Mouse (Mus musculus) embryonic facial prominence, embryonic 14.5 days (tissue): ENCODE data around the gene Sez6l2. TPM values are rescaled to one million over a fixed set of nuclear protein-coding genes. Genes with fewer than 3 reads are reported as not detected.

Experiments
- ATAC-seq: fragments of 200-750 bp; cut with Nextera tagmentation; 2 replicates; pipeline ENCODE4 v1.8.0; 2017; ENCODE audit warnings: low read depth, moderate number of reproducible peaks, moderate TSS enrichment
- DNase-seq: peaks from one replicate; pipeline ENCODE4 v3.0.0-alpha.2; 2015; ENCODE audit warnings: low spot score
- H3K27ac ChIP-seq: fragments of 300-500 bp; sonication (generic); replicated peaks from 2 replicates; pipeline ENCODE4 v1.5.1; 2014; ENCODE audit warnings: low read depth, mild to moderate bottlenecking, low read length, moderate library complexity
- H3K27me3 ChIP-seq: fragments of 300-500 bp; sonication (generic); replicated peaks from 2 replicates; pipeline ENCODE4 v1.6.1; 2014; ENCODE audit warnings: low read length; ENCODE audit not compliant: control insufficient read depth, insufficient read depth
- H3K36me3 ChIP-seq: fragments of 300-500 bp; sonication (generic); 2 replicates; pipeline ENCODE4 v1.6.1; 2014; ENCODE audit warnings: low read length, mixed read lengths; ENCODE audit not compliant: control insufficient read depth, insufficient read depth
- H3K4me1 ChIP-seq: fragments of 300-500 bp; sonication (generic); 2 replicates; pipeline ENCODE4 v1.6.1; 2014; ENCODE audit warnings: antibody characterized with exemption, low read length; ENCODE audit not compliant: control insufficient read depth, insufficient read depth
- H3K4me2 ChIP-seq: fragments of 300-500 bp; sonication (generic); 2 replicates; pipeline ENCODE4 v1.6.1; 2014; ENCODE audit warnings: low read depth, mild to moderate bottlenecking, low read length, moderate library complexity, mixed read lengths
- H3K4me3 ChIP-seq: fragments of 300-500 bp; sonication (generic); 2 replicates; pipeline ENCODE4 v1.5.1; 2014; ENCODE audit warnings: low read depth, mild to moderate bottlenecking, low read length
- H3K9ac ChIP-seq: fragments of 300-500 bp; sonication (generic); 2 replicates; pipeline ENCODE4 v1.6.1; 2014; ENCODE audit warnings: low read depth, mild to moderate bottlenecking, low read length, moderate library complexity, mixed read lengths
- H3K9me3 ChIP-seq: fragments of 300-500 bp; sonication (generic); 2 replicates; pipeline ENCODE4 v1.6.1; 2016; ENCODE audit warnings: low read length; ENCODE audit not compliant: control insufficient read depth
- WGBS: fragments of 180-500 bp; shearing (Covaris S2); extraction: QIAGEN DNeasy Blood & Tissue Kit; methylation state at CpG from one replicate; pipeline ENCODE4 v1.1.7; 2014; 5-methylcytosine and 5-hydroxymethylcytosine counted together
- polyA plus RNA-seq: library from polyadenylated mRNA; unstranded; fragments of >200 nt; fragmentation: Nextera tagmentation; extraction: Ambion mirVana; gene quantifications from 2 replicates; pipeline ENCODE4 v1.2.1, GENCODE M21; 2014

The Sez6l2 gene
- polyA plus RNA-seq, 1 experiment from 2014 or later, result 2.1 TPM

GRCm38 (mm10) chr7:126926299-126926698 is 24.1 kb upstream of the Sez6l2 start:
- peaks cover 9% of the 10 kb centered on the region for H3K36me3 ChIP-seq
- ATAC-seq (no peak), DNase-seq (no peak)
- no peak overlapping the region for H3K4me2 ChIP-seq
- H3K9ac ChIP-seq, result no peak overlapping the region
- H3K27ac ChIP-seq, result no peak overlapping the region
- H3K27me3 ChIP-seq, result no peaks in the 10 kb centered on the region
- no peak overlapping the region for H3K4me3 ChIP-seq
- 26% methylated on average over 3 of the region's 3 CpGs for WGBS
- H3K9me3 ChIP-seq, result no peaks in the 10 kb centered on the region
- peaks cover 14% of the 10 kb centered on the region for H3K4me1 ChIP-seq

GRCm38 (mm10) chr7:126928384-126929037 is 21.9 kb upstream of the Sez6l2 start, which contains the start of gene Kctd13:
Gene Kctd13 (plus strand): TSS chr7:126928879.
- Histone ChIP-seq H3K4me1 (peaks cover 10% of the 10 kb centered on the region), H3K9me3 (no peaks in the 10 kb centered on the region), H3K4me2 (peak within 1 kb of the TSS; percentile 91), H3K4me3 (peak within 1 kb of the TSS; percentile 63), H3K27me3 (no peaks in the 10 kb centered on the region), H3K9ac (peak within 1 kb of the TSS; percentile 74), H3K27ac (no peak within 1 kb of the TSS; the same call in 1 of the 2 replicates), H3K36me3 (peaks cover 24% of the 10 kb centered on the region)
- peak; percentile 97 for ATAC-seq
- DNase-seq, result peak; percentile 94
- 3% methylated on average over 50 of the region's 56 CpGs for WGBS

- Histone ChIP-seq H3K4me2 (peak overlapping the region; percentile 91), H3K4me1 (peaks cover 10% of the 10 kb centered on the region), H3K36me3 (peaks cover 24% of the 10 kb centered on the region), H3K9ac (peak overlapping the region; percentile 74), H3K9me3 (no peaks in the 10 kb centered on the region), H3K27me3 (no peaks in the 10 kb centered on the region), H3K27ac (no peak overlapping the region; the same call in 1 of the 2 replicates), H3K4me3 (peak overlapping the region; percentile 63)
- ATAC-seq, result peak; percentile 69
- 0% methylated on average over 9 of the region's 27 CpGs for WGBS
- DNase-seq, result no peak
Measured at GRCm38 (mm10) chr7:126929046-126929445, 21.3 kb upstream of the Sez6l2 start.

GRCm38 (mm10) chr7:126932652-126933051 is 17.7 kb upstream of the Sez6l2 start:
- H3K4me1 ChIP-seq, result peaks cover 10% of the 10 kb centered on the region
- WGBS, result 82% methylated on average over 2 of the region's 2 CpGs

GRCm38 (mm10) chr7:126941171-126941570 is 9.2 kb upstream of the Sez6l2 start:
- no peak for DNase-seq
- Histone ChIP-seq H3K36me3 (peaks cover 41% of the 10 kb centered on the region), H3K27me3 (no peaks in the 10 kb centered on the region), H3K4me1 (no peaks in the 10 kb centered on the region), H3K4me3 (no peak overlapping the region), H3K27ac (no peak overlapping the region), H3K9ac (no peak overlapping the region), H3K4me2 (no peak overlapping the region), H3K9me3 (no peaks in the 10 kb centered on the region)
- 50% methylated on average over 6 of the region's 6 CpGs for WGBS
- ATAC-seq, result no peak

More at GRCm38 (mm10) chr7:126932652-126933051, 17.7 kb upstream of the Sez6l2 start:
- no peak overlapping the region for H3K4me3 ChIP-seq
- ATAC-seq (no peak), DNase-seq (no peak)
- H3K9me3 ChIP-seq, result no peaks in the 10 kb centered on the region
- H3K9ac ChIP-seq, result no peak overlapping the region
- H3K27me3 ChIP-seq, result no peaks in the 10 kb centered on the region
- H3K27ac ChIP-seq, result no peak overlapping the region
- H3K4me2 ChIP-seq, result no peak overlapping the region
- peaks cover 47% of the 10 kb centered on the region for H3K36me3 ChIP-seq

GRCm38 (mm10) chr7:126941801-126942200 is 8.6 kb upstream of the Sez6l2 start:
- Histone ChIP-seq H3K9ac (no peak overlapping the region), H3K4me2 (no peak overlapping the region), H3K27ac (no peak overlapping the region), H3K9me3 (no peaks in the 10 kb centered on the region), H3K36me3 (peaks cover 35% of the 10 kb centered on the region), H3K4me3 (no peak overlapping the region), H3K4me1 (no peaks in the 10 kb centered on the region), H3K27me3 (no peaks in the 10 kb centered on the region)
- ATAC-seq, result peak; percentile 26; the same call in 1 of the 2 replicates
- no peak for DNase-seq
- 77% methylated on average over 5 of the region's 5 CpGs for WGBS

- Histone ChIP-seq H3K9me3 (no peaks in the 10 kb centered on the region), H3K27me3 (peaks cover 17% of the 10 kb centered on the region), H3K36me3 (peaks cover 18% of the 10 kb centered on the region; the same call in 1 of the 2 replicates), H3K4me3 (no peak overlapping the region), H3K4me1 (0 out of 2 replicates have a peak, but pooled peaks cover 7% of the 10 kb centered on the region), H3K9ac (no peak overlapping the region), H3K4me2 (no peak overlapping the region), H3K27ac (no peak overlapping the region)
- ATAC-seq, result no peak
- WGBS, result 25% methylated on average over 3 of the region's 3 CpGs
- DNase-seq, result peak; percentile 12
Measured at GRCm38 (mm10) chr7:126946530-126946929, 3.8 kb upstream of the Sez6l2 start.

GRCm38 (mm10) chr7:126948626-126949025 is 1.7 kb upstream of the Sez6l2 start:
- DNase-seq, result no peak
- Histone ChIP-seq H3K4me2 (peak overlapping the region; percentile 87), H3K9me3 (no peaks in the 10 kb centered on the region), H3K9ac (no peak overlapping the region), H3K27me3 (peaks cover 29% of the 10 kb centered on the region), H3K36me3 (0 out of 2 replicates have a peak, but pooled peaks cover 7% of the 10 kb centered on the region), H3K4me1 (0 out of 2 replicates have a peak, but pooled peaks cover 7% of the 10 kb centered on the region), H3K27ac (no peak overlapping the region), H3K4me3 (no peak overlapping the region)
- ATAC-seq, result no peak
- WGBS, result 80% methylated on average over 10 of the region's 10 CpGs
